Mouse (Mus musculus) embryonic facial prominence, embryonic 15.5 days (tissue): Measurements from ENCODE around the gene Acox3. TPM values are rescaled to one million over a fixed set of nuclear protein-coding genes. Genes with fewer than 3 reads are reported as not detected.

Experiments
- ATAC-seq: fragments of 200-750 bp; cut with Nextera tagmentation; 2 replicates; pipeline ENCODE4 v1.8.0; 2017; ENCODE audit warnings: low read depth, moderate TSS enrichment; ENCODE audit not compliant: insufficient number of reproducible peaks, low FRiP score, low TSS enrichment
- H3K27ac ChIP-seq: fragments of 300-500 bp; sonication (generic); replicated peaks from 2 replicates; pipeline ENCODE4 v1.5.1; 2015; ENCODE audit warnings: mild to moderate bottlenecking, inconsistent platforms
- H3K27me3 ChIP-seq: fragments of 300-500 bp; sonication (generic); 2 replicates; pipeline ENCODE4 v1.6.1; 2015; ENCODE audit warnings: inconsistent platforms
- H3K36me3 ChIP-seq: fragments of 300-500 bp; sonication (generic); 2 replicates; pipeline ENCODE4 v1.6.1; 2015; ENCODE audit warnings: mild to moderate bottlenecking, inconsistent platforms
- H3K4me1 ChIP-seq: fragments of 300-500 bp; sonication (generic); 2 replicates; pipeline ENCODE4 v1.6.1; 2015; ENCODE audit warnings: inconsistent platforms
- H3K4me2 ChIP-seq: fragments of 300-500 bp; sonication (generic); replicated peaks from 2 replicates; pipeline ENCODE4 v1.6.1; 2015; ENCODE audit warnings: mild to moderate bottlenecking, inconsistent platforms
- H3K4me3 ChIP-seq: fragments of 300-500 bp; sonication (generic); replicated peaks from 2 replicates; pipeline ENCODE4 v1.5.1; 2015; ENCODE audit warnings: mild to moderate bottlenecking, inconsistent platforms
- H3K9ac ChIP-seq: fragments of 300-500 bp; sonication (generic); 2 replicates; pipeline ENCODE4 v1.6.1; 2015; ENCODE audit warnings: inconsistent platforms
- H3K9me3 ChIP-seq: fragments of 300-500 bp; sonication (generic); replicated peaks from 2 replicates; pipeline ENCODE4 v1.6.1; 2016; ENCODE audit warnings: inconsistent platforms
- WGBS: fragments of 180-500 bp; shearing (Covaris S2); methylation state at CpG from one replicate; pipeline ENCODE4 v1.1.7; 2015; 5-methylcytosine and 5-hydroxymethylcytosine counted together
- polyA plus RNA-seq: library from polyadenylated mRNA; unstranded; fragments of >200 nt; fragmentation: Nextera tagmentation; extraction: Ambion mirVana; gene quantifications from 2 replicates; pipeline ENCODE4 v1.2.1, GENCODE M21; 2015

Gene Acox3
- 13.7 and 14.1 TPM in 2 replicates for polyA plus RNA-seq

- Histone ChIP-seq H3K27ac (peak within 1 kb of the TSS; percentile 28; the same call in 1 of the 2 replicates), H3K4me3 (peak within 1 kb of the TSS; percentile 73)
- WGBS = 1% methylated on average over 35 of the region's 35 CpGs
Observed at GRCm38 (mm10) chr5:35582445-35583220, at the start of gene Acox3. TSS of gene Acox3 (plus strand) at chr5:35583040.

DNA sequence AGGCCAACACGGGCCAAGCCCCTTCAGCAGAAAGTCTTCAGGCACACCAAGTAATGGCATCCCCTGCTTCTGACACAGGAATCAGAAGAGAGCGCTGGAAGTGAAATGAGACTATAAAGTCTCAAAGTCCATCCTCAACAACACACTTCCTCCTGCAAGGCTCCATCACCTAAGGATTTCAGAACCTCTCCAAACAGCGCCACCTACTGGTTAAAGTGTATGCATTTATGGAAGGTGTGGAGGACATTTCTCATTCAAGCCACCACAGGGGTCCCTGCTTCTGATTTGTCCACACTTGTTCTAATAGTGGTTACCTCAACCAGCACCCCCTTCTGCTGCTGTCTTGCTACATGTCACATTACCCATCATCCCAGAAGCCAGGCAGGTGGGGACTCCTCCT is 46.6 kb upstream of the Acox3 start:
- Histone ChIP-seq H3K4me3 (no peak overlapping the region), H3K36me3 (no peaks in the 10 kb centered on the region), H3K4me2 (no peak overlapping the region), H3K9me3 (no peaks in the 10 kb centered on the region), H3K9ac (no peak overlapping the region), H3K4me1 (peaks cover 20% of the 10 kb centered on the region), H3K27me3 (no peaks in the 10 kb centered on the region; the same call in 1 of the 2 replicates), H3K27ac (no peak overlapping the region)
- WGBS = 63% methylated on average over 3 of the region's 3 CpGs
- ATAC-seq = no peak

More at GRCm38 (mm10) chr5:35582445-35583220, at the start of gene Acox3:
- peak; percentile 92 for ATAC-seq
- Histone ChIP-seq H3K4me1 (peaks cover 12% of the 10 kb centered on the region), H3K4me2 (peak within 1 kb of the TSS; percentile 63), H3K9ac (peak within 1 kb of the TSS; percentile 42), H3K36me3 (no peaks in the 10 kb centered on the region), H3K9me3 (no peaks in the 10 kb centered on the region), H3K27me3 (no peaks in the 10 kb centered on the region)

- Histone ChIP-seq H3K27ac (no peak overlapping the region), H3K36me3 (no peaks in the 10 kb centered on the region), H3K27me3 (no peaks in the 10 kb centered on the region; the same call in 1 of the 2 replicates), H3K4me1 (peaks cover 19% of the 10 kb centered on the region), H3K4me3 (no peak overlapping the region), H3K9ac (no peak overlapping the region), H3K4me2 (no peak overlapping the region), H3K9me3 (no peaks in the 10 kb centered on the region)
- 39% methylated on average over 1 of the region's 1 CpGs for WGBS
- no peak for ATAC-seq
Observed at GRCm38 (mm10) chr5:35537474-35537873, 45.4 kb upstream of the Acox3 start.

- Histone ChIP-seq H3K9ac (no peak overlapping the region), H3K4me1 (peaks cover 19% of the 10 kb centered on the region), H3K36me3 (no peaks in the 10 kb centered on the region), H3K4me3 (no peak overlapping the region), H3K27me3 (no peaks in the 10 kb centered on the region; the same call in 1 of the 2 replicates), H3K4me2 (no peak overlapping the region), H3K9me3 (no peaks in the 10 kb centered on the region), H3K27ac (no peak overlapping the region)
- no peak for ATAC-seq
- WGBS = 77% methylated on average over 3 of the region's 3 CpGs
Observed at GRCm38 (mm10) chr5:35538022-35538421, 44.8 kb upstream of the Acox3 start.

- H3K36me3 ChIP-seq = no peaks in the 10 kb centered on the region
- 49% methylated on average over 4 of the region's 4 CpGs for WGBS
- ATAC-seq = no peak
Observed at GRCm38 (mm10) chr5:35539576-35539975, 43.3 kb upstream of the Acox3 start.

DNA sequence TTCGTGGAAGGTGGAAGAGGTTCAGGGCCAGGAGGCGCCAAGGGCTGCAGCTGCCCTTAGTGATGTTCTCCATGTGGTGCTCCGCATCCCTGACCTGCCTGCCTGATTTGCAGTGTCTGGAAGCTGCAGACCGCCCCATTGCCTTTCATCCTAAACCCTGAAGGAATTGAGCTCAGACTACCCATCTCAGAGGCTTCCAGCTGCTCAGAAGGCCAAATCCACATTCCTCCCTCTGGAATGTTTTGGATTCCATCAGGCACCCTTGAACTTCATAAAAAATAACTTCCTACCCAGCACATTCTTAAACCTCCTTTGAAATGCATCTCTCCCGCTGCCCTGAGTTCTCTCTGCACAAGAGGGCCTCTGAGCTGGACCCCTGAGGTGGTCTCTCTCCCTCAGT is 42.3 kb upstream of the Acox3 start:
- Histone ChIP-seq H3K4me1 (peaks cover 19% of the 10 kb centered on the region), H3K9ac (no peak overlapping the region), H3K9me3 (no peaks in the 10 kb centered on the region), H3K4me2 (0 out of 2 replicates have a peak overlapping the region, but pooled peaks have one; percentile 9), H3K27ac (peak overlapping the region; percentile 84), H3K27me3 (no peaks in the 10 kb centered on the region; the same call in 1 of the 2 replicates), H3K4me3 (no peak overlapping the region), H3K36me3 (no peaks in the 10 kb centered on the region)
- ATAC-seq = no peak
- 37% methylated on average over 5 of the region's 5 CpGs for WGBS

More at GRCm38 (mm10) chr5:35539576-35539975, 43.3 kb upstream of the Acox3 start:
- Histone ChIP-seq H3K9me3 (no peaks in the 10 kb centered on the region), H3K9ac (no peak overlapping the region), H3K4me2 (no peak overlapping the region), H3K4me1 (peaks cover 19% of the 10 kb centered on the region), H3K27me3 (no peaks in the 10 kb centered on the region; the same call in 1 of the 2 replicates), H3K27ac (no peak overlapping the region), H3K4me3 (no peak overlapping the region)

DNA sequence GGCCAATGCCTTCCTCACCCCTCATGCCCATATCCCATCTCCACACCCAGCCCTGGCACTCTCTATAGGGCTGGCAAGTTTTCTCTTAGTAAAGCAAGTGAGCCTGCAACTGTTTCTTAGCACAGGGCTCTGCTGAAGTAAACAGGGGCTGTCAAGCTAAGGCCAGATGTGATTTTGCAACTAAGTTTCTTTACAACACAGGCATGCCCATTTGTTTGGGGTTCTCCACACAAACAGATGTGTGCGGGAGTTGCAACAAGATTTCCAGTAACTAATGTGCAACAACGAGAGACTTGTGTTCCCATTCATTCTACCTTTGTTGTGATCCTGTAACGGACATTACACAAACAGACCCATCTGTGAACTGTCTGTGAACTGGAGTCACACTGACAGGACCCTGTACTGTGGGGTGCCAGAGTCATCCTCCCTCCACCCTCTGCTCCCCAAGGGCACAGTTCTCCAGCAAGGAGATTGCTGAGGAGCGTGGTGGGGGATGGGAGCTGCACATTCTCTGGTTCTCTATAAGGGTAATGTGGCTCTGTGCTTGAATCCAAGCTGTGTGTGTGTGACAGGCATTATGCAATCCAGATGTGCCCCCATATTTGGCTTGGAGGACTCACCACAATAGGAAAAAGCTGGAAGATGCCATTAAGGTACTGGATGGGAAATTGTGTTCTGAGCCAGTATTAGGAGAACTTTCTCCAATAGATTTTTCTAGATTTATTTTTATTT is 41.6 kb upstream of the Acox3 start:
- no peak overlapping the region for H3K9ac ChIP-seq
- H3K4me2 ChIP-seq = 0 out of 2 replicates have a peak overlapping the region, but pooled peaks have one; percentile 9
- H3K27me3 ChIP-seq = no peaks in the 10 kb centered on the region; the same call in 1 of the 2 replicates
- H3K36me3 ChIP-seq = no peaks in the 10 kb centered on the region
- H3K27ac ChIP-seq = peak overlapping the region; percentile 84
- peaks cover 19% of the 10 kb centered on the region for H3K4me1 ChIP-seq
- peak; percentile 49; the same call in 1 of the 2 replicates for ATAC-seq
- no peak overlapping the region for H3K4me3 ChIP-seq
- WGBS = 24% methylated on average over 4 of the region's 4 CpGs
- no peaks in the 10 kb centered on the region for H3K9me3 ChIP-seq

GRCm38 (mm10) chr5:35546127-35546526 is 36.7 kb upstream of the Acox3 start:
- Histone ChIP-seq H3K27me3 (no peaks in the 10 kb centered on the region), H3K9me3 (no peaks in the 10 kb centered on the region), H3K4me1 (peaks cover 3% of the 10 kb centered on the region), H3K9ac (no peak overlapping the region), H3K36me3 (no peaks in the 10 kb centered on the region), H3K4me2 (no peak overlapping the region), H3K27ac (no peak overlapping the region), H3K4me3 (no peak overlapping the region)
- ATAC-seq = no peak

DNA sequence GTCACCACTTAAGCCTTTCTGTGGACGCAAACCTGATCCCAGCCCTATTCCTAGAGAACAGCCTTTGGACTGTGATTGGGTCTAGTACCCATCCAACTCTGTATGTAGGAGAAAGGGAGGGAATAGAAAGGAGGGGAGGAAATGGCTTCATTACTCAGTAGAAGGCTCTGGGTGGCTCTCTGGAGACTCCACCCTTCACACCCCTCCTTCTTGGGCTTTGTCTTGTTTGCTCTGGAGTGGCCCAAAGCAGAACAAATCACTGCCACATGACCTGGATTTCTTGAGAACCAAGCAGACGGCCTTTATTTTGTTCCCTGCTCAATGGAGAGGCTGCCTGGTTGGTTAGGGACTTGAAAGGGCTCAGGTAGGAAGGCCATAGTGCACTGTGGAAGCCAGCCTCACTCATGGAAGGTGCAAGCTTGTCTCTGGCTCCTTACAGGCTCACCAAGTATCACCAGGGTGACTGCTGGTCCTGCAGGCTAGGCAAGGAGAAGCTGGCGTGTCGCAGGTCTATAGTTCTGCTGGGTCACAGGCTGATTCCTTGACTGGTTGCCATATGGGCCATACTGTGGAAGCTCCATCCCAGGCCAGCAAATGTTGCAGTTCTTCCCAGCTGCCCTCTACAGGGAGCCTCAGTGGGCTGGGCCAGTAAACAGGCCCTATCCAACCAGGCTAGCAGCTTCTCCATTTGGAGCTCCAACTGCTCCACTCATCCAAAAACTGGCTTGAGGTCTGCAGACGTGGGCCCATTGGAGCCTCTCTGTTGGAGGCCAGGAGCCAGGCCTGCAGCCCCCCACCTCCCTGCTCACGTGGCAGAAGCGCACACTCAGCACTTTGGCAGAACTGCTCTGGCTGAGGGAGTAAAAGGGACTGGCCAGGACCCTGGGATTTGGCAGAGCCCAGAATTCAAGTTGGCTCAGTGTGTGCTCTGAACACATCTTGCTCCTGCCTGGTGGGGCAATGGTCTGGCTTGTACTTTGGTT is 30.7 kb upstream of the Acox3 start:
- ATAC-seq = peak; percentile 69
- Histone ChIP-seq H3K27me3 (no peaks in the 10 kb centered on the region), H3K27ac (peak overlapping the region; percentile 70), H3K9me3 (no peaks in the 10 kb centered on the region), H3K36me3 (peaks cover 23% of the 10 kb centered on the region), H3K4me2 (no peak overlapping the region), H3K4me3 (no peak overlapping the region), H3K4me1 (peaks cover 13% of the 10 kb centered on the region), H3K9ac (no peak overlapping the region)
- 39% methylated on average over 7 of the region's 7 CpGs for WGBS

DNA sequence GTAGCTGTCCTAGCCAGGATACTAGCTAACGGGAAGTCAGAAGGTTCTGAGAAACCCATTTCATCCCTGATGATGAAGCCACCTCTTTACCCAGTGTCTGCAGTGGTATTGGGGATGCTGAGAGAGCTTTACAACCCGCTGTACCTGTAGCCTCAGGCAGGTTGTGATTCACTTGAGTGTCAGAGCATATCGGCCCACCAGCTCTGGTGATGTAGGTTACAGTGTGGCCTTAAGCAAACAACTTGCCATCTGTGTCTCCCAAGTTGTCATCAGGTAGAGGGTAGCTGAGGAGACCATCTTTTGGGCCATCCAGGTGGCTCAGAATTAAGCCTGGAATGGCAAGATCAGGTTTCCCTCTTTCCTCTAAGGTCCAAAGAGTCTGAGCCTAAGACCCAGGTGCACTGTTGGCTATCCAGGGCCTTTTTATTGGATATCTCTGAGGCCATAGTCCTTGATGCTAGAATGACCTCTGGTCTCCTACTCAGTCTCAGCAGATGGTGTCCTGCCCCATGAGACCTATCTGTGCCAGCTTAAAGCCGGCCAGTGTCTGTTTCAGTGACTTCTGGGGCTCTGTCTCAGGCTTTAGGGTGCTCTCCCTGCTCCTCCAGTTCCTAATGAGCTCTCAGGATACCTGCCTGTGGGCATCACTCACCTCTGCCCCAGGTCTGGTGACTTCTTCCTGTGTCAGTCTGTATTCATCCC is 29.9 kb upstream of the Acox3 start:
- no peak for ATAC-seq
- H3K9me3 ChIP-seq = no peaks in the 10 kb centered on the region
- peaks cover 13% of the 10 kb centered on the region for H3K4me1 ChIP-seq
- H3K27me3 ChIP-seq = no peaks in the 10 kb centered on the region
- peak overlapping the region; percentile 70 for H3K27ac ChIP-seq
- WGBS = 72% methylated on average over 4 of the region's 4 CpGs
- H3K4me3 ChIP-seq = no peak overlapping the region
- H3K4me2 ChIP-seq = no peak overlapping the region
- peaks cover 30% of the 10 kb centered on the region for H3K36me3 ChIP-seq
- H3K9ac ChIP-seq = no peak overlapping the region
